Mouse (Mus musculus) embryonic fibroblast, embryonic 13.5 days (primary cell): ENCODE measurements around the gene Cyb561.

Experiments
- CTCF ChIP-seq: IDR thresholded peaks from 2 replicates; pipeline ENCODE4 v1.5.1; 2011; ENCODE audit warnings: mild to moderate bottlenecking, control low read depth, low read length, moderate library complexity, borderline replicate concordance; ENCODE audit not compliant: insufficient read depth
- POLR2A ChIP-seq: IDR thresholded peaks from 2 replicates; pipeline ENCODE4 v1.6.1; 2011; ENCODE audit warnings: low read depth, mild to moderate bottlenecking, control low read depth, low read length, moderate library complexity

GRCm38 (mm10) chr11:105958566-105958965 lies 5.4 kb upstream of the Cyb561 start:
- TF ChIP-seq POLR2A: no peak
- no peak for TF ChIP-seq CTCF
